Mouse (Mus musculus): ENCODE measurements at regions not wholly inside any gene's neighbourhood (a gene's known extent, or its start where the extent isn't known, plus 50 kb on each side); places are given as distances from the start of the nearest gene placed in this dataset.

DNA sequence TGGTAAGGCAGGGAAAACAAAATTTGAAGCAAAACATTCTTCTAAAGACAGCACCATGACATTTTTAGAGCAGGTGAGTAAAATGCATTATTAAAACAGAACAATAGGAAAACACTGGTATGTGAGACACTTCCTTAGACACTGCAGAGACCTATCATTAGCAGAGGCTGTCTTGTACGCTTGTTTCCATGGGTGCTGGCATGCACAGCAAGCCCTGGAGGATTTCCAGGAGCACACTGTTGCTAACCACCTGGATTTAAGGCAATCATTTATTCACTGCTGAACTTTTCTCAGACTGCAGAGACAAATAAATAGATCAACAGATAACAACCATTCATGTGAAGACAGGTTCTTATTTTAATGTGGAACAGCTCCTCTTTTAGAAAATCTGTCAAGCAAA lies 127.7 kb downstream of the Pros1 start:
- in situ Hi-C loops (cut with MboI, MseI): no loop called here

DNA sequence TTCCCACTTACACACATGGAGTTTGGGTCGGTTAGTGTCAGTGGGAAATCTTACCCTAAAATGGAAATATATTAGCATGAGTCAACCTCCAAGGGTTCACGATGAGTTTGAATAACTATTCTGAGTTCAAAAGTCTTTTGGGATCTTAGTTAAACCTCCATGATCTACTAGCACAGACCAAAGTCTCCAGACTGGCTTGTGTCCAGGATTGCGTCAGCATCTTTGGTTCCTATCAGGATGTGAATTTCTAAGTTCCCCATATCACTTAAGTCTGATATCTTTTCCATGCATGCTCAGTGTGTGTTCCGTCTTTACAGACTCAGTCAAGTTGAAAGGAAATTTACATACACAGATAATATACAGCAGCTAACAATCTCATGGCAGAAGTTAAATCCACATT lies 128.5 kb downstream of the Pros1 start:
- in situ Hi-C loops (cut with MboI, MseI): no loop called here

DNA sequence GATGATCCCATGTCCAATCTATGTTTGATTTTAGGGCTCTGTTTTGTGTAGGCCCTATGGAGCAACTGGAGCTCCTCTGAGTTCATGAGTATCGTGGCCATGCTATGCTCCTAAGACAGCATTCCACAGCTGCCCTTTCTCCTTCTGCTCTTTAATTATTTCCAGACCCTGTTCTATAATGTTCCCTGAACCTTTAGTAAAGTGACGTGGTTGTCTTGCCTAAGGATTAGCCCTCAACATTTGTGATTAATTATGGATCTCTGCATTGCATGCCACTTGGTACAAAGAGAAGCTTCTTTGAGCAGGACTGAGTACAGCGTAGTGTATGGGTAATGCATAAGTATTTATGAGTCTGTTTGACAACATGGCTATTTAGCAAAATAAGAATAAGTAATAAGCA lies 141.4 kb downstream of the Pros1 start:
- in situ Hi-C loops (cut with MboI, MseI): no loop called here

DNA sequence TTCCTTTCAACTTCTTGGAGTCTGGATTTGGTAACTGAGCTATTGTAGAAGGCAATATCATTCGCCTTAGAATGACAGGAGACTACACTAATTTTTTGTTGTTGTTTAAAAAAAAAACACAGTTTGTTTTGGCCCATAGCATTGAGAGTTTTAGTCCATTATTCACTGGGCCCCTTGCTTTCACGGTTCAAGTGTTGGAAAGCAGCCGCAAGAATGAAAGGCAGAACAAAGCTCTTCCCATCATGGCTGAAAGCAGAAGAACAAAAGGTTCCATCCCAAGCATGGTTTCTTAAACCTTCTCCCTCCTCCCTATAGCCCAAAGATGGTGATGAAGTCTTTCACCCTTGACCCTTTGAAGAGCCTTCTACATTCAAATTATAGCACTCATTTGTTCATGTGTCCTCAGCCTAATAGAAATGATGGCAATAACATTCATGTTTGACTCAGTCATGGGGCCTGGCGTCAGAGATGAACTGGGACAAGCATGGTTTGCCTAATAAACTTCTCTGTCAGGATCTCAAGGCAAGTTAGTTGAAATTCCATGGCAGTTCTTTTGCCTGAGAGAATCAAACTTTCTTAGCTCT lies 157.1 kb downstream of the Pros1 start:
- in situ Hi-C loops (cut with MboI, MseI): loop anchor here (5.0 kb wide), 1 partner anchor 554 kb away; no protein-coding TSS in a partner anchor

DNA sequence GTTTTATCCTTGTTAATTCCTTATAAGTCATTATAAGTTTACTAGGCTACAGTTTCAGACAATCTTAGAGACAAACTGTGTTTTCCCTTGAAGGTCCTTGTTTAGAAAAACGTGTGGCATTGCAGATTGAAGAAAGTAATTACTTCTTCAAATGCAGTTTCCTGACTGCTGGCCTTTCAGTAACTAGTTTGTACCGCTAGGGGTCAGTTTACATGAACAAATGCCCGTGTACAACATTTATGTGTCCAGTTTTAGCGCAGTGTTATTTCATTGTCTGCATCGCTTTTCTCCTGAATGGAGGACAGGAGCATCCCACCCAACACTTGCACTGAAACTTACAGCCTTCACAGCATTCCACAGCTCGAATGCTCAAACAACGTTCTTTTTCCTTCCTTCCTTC lies 160.3 kb downstream of the Pros1 start:
- in situ Hi-C loops (cut with MboI, MseI): loop anchor here (5.0 kb wide), 1 partner anchor 557 kb away; no protein-coding TSS in a partner anchor

DNA sequence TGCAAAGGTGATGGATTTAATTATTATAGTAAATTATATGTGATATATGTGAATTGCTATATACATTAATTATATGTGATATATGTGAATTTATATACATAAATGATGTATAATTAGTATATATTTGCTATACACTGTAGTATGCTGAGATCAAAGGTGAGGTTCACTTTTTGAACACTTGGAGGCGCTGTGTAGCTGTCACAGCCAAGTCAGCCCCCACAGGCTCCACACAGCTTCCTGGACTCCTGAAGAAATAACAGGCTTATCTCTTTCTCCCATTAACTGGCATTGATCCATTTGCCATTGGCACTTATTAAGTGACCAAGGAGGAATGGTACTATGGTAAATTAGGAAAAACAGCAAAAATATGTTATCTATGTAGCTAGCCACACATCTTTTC lies 162.0 kb downstream of the Pros1 start:
- in situ Hi-C loops (cut with MboI, MseI): no loop called here

DNA sequence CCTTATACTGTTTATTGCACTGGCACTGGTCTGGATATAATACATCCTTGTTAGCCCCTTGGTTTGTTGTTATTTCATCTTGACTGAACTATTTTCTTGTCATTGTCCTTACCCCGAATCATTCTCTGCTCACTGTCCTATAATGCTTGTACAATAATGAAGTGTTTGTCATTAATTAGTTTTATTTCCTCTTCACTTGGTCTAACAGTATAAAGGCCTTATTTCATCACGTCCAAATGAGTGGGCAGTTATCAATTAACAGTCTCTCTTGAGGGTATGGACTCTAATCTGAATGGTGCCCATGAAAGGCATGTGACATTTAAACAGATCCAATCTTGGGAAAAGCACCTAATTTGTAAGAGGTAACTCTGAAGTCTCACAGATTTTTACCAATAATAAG lies 162.6 kb downstream of the Pros1 start:
- in situ Hi-C loops (cut with MboI, MseI): no loop called here

DNA sequence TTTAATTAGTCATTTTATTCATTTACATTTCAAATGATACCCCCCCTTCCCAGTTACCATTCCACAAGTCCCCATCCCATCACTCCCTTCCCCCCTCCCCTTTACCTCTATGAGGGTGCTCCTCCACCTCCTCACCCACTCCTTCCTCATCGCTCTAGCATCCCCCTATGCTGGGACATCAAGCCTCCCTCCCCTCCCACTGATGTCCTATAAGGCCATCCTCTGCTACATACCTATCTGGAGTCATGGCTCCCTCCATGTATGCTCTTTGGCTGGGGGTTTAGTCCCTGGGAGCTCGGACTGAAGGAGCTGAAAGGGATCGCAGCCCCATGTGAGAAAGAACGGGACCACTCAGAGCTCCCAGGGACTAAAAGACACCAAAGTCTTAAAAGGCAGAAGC lies 176.3 kb downstream of the Pros1 start:
- in situ Hi-C loops (cut with MboI, MseI): no loop called here

DNA sequence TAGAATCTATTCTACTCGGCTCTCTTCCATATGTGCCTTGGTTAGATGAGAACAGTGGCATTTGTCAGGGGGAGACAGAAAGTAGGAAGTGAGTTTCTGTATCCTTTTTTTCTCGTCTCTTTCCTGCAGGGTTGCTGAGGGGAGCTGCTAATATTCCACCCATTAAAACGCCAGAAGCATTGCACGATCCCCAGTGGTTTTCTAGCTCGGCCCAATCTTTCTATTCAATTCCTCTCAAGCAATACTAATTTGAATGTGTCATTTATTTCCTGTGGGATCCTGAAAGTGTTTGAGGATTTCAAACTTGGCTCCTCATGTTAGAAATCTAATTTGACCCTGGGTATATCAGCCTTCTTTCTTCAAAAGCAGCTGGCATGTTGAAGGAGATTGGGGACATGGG lies 176.9 kb downstream of the Pros1 start:
- in situ Hi-C loops (cut with MboI, MseI): no loop called here

DNA sequence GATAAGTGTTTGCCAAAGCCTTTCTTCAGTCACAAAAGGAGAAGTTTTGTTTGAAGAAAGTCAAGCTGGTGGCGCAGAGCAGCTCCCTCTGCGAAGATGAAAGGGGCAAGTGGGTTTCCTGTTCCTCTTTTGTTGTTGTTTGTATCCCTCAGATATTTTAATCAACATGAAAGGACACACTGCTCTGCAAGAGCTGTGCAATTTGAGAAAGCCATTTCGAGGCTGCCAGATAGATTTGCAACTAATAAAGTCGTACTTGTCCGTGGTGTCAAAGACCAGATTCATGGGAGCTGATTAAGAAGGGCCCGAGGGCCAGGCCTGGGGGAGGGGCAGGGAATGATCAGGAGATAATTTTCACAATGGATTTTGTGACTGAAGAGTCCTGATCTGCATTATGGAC lies 177.7 kb downstream of the Pros1 start:
- in situ Hi-C loops (cut with MboI, MseI): no loop called here

DNA sequence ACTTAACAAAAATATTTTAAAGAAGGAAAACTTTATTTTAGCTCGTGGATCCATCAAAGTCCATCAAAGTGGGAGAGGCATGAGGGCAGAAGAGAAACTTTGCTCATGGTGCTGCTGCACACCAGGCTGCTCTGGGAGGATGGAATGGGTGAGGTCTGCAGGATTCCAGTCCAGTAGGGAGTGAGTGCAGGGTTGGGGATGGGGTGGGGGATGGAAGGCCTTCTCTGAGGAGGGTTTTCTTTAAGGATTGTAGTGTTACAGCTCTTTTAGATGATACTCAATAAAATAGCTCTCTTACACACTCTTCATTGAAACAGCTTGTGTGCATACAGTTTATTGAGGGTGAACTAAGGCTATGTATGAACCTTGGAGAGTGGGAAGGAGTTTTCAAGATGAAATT lies 195.0 kb downstream of the Pros1 start:
- in situ Hi-C loops (cut with MboI, MseI): no loop called here

DNA sequence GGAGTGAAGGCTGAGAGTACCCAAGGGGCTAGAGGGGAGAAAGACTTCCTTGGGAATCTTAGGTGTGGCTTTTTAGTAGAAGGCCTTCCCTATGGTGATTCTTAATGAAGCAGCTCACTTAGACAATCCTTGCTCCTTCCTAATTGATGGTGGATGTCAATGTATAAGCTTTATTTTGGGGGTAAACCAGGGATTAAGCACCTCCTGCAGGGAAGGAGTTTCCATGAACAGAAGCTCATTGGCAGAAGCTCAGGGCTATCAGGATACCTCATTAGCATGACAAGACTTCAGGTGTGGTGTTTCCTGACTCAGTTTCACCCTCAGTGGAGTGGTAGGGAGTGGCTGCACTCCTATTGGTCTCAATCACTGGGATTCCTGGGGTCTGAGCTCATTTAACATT lies 208.8 kb downstream of the Pros1 start:
- in situ Hi-C loops (cut with MboI, MseI): no loop called here

DNA sequence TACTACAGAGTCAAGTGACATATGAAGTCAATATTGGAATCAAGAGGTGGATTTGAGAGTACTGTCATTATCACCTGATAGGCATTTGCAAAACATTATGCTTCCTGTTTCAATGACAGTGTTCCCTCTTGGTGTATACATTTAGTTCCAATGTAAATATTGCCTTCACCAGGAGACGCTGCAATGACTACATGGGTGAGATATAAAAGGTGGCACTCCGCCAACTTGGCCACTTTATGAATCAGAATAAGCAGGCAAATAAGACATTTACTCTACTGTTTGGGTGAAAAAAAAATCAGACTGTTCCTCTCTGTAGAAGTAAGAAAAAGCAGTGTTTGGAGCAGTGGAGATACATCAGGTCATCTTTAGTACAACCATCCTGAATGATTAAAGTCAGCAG lies 215.9 kb downstream of the Pros1 start:
- in situ Hi-C loops (cut with MboI, MseI): no loop called here

DNA sequence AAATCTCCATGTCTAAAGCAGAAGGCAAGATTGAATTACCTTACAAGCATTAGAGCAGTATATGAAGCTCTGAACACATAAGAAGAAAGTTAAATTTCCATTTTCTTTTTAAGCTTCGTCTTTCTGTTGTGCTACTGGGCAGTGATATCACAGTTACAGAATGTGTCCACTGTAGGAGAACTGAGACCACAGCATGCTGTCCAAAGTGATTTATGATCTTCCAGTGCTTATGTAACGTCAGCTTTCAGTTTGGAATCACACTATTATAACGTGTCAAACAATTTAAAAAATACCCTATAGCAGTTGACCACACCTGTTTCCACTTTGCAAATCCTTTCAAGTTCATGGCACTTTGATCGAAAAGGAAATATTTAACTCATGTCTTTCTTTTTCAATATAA lies 221.7 kb downstream of the Pros1 start:
- in situ Hi-C loops (cut with MboI, MseI): no loop called here

DNA sequence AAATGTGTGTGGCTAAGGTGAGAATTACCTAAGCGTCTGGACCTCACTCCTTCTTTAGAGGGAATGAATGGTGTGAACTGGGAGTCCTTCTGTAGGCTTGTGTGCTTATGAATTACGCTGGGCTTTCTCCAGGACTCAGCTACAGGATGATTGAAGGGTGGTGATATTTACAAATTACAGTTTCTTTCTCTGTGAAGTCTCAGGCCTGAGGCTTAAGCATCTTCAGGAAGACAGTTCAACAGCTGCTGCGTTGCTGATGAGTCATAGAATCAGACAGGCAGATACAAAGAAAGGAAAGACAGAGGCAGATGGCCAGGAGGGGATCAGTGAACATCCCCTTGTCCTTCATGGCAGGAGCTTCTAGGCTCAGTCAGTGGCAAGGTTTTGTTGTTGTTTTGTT lies 227.3 kb downstream of the Pros1 start:
- in situ Hi-C loops (cut with MboI, MseI): no loop called here

DNA sequence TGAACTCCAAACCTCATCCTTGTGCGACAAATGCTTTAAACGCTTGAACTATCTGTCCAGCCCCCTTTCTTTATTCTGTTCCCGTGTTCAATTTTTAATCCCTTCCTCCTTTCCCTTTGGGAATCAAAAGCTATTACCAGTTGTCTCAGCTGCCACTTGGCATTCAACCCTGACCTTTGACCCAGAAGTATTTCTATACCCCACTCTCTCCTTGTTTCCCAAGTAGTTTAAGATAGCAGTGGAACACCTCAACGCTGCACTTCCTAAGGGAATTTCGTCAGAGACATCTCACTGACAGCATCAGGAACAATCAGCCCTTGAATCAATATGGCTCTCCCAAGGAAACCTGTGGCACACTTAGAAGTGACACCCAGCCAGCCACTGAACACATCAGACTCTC lies 229.1 kb downstream of the Pros1 start:
- in situ Hi-C loops (cut with MboI, MseI): no loop called here

DNA sequence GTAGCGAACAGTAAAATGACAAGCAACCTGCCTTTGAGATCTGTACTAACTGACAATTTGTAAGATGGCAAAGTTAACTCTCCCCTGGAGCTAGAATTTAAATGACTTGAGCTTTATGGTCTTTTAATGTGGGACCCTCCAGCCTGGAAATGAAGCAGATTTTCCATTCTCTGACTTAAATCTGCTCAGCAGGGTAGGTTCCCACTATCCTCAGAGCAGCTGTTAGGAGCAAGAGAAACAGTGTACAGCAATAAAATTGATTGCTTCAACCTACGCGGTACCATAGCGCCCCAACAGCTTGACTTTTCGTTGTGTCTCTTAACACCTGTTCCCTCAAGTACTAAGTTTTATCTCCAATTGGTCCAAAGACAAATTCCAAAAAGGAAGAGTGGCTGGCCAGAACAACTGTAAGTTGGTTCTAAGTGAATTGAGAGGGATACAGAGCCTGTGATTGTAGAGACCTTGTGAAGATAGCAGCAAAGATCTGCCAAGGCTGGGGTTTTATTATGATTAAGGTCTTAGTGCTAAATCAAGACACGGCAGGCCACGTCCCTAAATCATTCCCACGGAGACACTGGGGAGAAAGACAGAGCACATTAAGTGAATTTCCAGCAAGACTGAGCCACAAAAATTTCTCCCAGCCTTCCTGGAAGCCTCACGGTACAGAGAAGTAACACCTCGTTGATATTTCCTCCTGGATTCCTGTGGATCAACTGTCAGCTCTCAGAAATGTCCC lies 230.1 kb downstream of the Pros1 start:
- in situ Hi-C loops (cut with MboI, MseI): no loop called here

DNA sequence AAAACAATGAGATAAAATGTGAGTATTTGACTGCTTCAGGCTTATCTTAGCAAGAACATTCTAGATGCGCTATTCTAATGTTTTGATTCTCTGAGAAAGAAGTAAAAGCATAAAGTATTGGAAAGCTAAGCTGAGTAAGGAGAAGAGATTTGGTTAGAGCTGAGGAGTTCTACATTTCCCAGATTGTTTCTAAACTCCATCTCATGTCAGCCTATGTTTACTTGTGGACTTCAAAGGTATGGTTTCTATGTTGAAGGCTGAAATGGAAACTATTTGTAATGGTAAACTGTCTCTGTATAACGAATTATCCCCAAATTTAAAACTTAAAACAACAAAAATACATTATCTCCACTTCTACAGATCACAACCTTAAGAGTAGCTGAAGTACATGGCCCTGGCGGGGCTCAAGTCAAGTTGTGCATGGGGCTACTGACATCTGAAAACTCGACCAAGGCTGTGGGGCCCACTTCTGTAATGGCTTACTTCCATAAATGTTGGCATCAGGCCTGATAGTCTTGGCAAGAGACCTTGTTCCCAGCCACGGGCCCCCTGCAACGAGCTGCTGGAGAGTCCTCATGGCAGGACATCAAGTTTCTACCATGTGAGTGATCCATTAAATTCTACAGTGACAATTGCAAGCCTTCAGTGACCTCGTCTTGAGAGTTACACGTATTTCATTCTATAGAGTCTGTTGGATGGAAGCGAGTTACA lies 232.1 kb downstream of the Pros1 start:
- in situ Hi-C loops (cut with MboI, MseI): no loop called here

DNA sequence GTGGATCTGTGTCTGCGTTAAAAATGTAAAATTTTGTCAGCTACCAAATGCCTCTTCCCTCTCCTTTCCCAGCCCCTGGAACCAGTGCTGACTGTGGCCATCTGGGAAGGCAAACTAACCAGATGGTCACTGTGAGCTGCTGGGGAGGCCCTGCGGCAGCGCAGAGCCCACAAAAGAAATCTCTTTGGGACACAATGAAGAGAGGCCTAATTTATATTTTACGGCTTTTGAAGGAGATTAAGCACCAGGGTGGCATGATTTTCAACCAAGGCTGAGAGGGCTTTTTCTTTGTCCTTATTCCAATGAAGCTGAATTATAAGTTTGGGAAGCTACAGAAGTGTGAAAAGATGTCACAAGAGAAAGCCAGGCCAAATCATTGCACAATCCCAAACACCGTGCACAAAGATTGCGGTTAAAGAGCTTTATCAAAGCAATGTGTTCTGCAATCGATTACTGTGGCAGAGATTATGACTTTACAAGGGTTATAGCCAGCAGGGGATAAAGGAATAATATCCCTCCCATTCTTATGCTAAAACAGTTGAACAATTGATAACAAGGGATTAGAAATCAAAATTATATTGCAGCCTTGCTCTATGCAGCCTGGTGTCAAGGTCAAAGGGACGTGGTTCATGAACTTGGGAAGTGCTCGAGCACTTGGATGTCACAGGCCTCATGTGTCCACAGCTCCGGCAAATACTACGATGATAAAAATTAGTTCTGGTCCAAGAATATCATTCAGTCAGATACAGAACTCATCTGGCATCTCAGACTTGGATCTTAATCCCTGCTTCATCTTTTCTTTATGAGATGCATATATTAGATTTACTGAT lies 237.6 kb downstream of the Pros1 start:
- in situ Hi-C loops (cut with MboI, MseI): no loop called here

DNA sequence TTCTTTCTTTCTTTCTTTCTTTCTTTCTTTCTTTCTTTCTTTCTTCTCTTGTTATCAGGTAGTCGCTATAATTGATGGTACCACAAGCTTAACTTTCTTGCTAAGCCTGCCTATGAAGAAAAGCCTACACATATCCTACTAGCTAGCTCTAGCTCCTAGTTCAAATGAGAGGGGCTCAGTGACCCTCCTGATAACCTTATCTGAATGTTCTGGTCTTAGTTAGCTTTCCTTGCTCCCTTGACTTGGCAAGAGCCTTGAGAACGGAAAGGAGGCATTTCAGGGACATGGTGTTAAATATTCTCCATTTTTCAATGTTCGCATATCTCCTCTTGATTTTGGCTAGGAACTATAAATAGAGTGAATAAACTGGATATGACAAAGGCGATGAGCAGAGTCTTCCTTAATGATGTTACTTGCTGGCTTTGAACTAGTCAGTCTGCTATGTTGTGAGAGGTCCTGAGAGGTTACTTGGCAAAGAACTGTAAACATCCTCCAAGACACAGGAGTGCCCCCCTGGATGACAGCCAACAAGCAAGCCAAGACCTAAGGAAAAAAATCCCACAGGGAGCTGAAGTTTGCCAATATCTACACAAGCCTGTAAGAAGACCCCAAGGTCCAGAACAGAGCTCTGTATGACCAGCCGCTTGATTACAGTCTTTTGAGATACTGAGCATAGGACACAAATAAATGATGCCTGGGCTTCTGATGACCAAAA lies 240.2 kb downstream of the Pros1 start:
- in situ Hi-C loops (cut with MboI, MseI): no loop called here

DNA sequence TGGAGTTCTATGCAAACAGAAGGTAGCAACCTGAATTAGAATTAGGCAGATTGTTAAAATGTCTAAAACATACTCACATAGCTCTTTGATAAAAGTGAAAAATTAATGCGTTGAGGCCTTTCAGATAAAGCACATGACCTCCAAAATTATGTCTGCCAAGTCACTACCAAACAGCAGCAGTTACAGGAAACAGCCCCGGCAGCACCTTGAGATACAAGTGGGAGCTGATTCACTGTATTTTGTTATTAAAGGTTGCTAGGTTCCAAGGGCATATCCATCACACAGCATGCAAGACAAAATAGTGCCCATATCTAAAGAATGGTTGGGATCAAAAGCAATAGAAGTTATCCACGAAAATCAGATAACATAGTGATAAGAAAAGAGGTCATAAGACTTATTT lies 248.3 kb downstream of the Pros1 start:
- in situ Hi-C loops (cut with MboI, MseI): no loop called here

DNA sequence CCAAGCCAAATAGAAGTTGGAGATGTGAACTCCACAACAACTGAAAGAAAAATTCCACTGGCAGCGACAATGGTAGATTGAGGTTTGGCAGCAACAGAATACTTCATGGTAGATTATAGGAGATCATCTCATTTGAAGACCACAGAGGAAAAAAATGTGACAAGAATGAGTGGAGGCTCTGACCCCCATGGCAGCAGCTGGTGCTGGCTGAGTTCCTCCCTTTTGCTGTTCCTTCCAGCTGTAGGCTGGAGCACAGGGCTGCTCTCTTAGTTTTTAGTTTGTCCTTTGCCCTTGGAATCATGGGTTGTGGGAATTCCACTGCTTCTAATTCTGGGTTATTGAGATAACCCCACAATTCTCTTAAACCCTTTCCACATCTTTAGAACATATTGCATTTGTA lies 248.8 kb downstream of the Pros1 start:
- in situ Hi-C loops (cut with MboI, MseI): no loop called here
